Comparison of ENCODE assay signal across 24 mouse cellular contexts in genomic region chr4:141350015-141350414, GRCm38 (mm10). TPM values are rescaled to one million over a fixed set of nuclear protein-coding genes. Genes with fewer than 3 reads are reported as not detected.
"Had no signal": no experiment of that assay in that cellular context is flagged by ENCODE, and none has a peak within 500 bp of the region (broad histone marks: within the 10 kb centered on the region; RNA-seq: fewer than 3 reads in every experiment).

No protein-coding gene starts in this region.

- H3K27me3 ChIP-seq: limb, embryonic 12.5 days; liver, embryonic 15.5 days; neural tube, embryonic 12.5 days had no signal

- ATAC-seq: intestine, postnatal 0 days; lung, postnatal 0 days had no signal

- H3K4me1 ChIP-seq: neural tube, embryonic 12.5 days had no signal

- H3K4me2 ChIP-seq: limb, embryonic 12.5 days; liver, embryonic 15.5 days; neural tube, embryonic 12.5 days had no signal

- H3K36me3 ChIP-seq: limb, embryonic 12.5 days; liver, embryonic 15.5 days; neural tube, embryonic 12.5 days had no signal

- H3K9ac ChIP-seq: limb, embryonic 12.5 days; liver, embryonic 15.5 days; neural tube, embryonic 12.5 days had no signal

- H3K9me3 ChIP-seq: liver, embryonic 15.5 days; neural tube, embryonic 12.5 days had no signal

- DNase-seq: kidney, adult 8-10 months; kidney, postnatal 10 days; kidney, postnatal 4 days; lung, adult 2 months; lung, postnatal 36 days; midbrain, embryonic 14.5 days; retina, postnatal 1 day; right cerebral cortex, postnatal 4 days; spleen, adult 18-20 months; thymus, adult 18-20 months; thymus, postnatal 14 days had no signal

- H3K4me3 ChIP-seq: layer of hippocampus, adult 2 months; left cerebral cortex, adult 2 months; limb, embryonic 12.5 days; liver, embryonic 15.5 days; neural tube, embryonic 12.5 days had no signal

- H3K27ac ChIP-seq: layer of hippocampus, adult 2 months; left cerebral cortex, adult 2 months; limb, embryonic 12.5 days; liver, embryonic 15.5 days; neural tube, embryonic 12.5 days had no signal

RNA-seq across cellular contexts. Expression of gene Fam131c, which starts 18.0 kb away (rescaled TPM):
- total RNA-seq: megakaryocyte progenitor cell, adult 5-6 weeks; monocyte, adult 5-6 weeks; neutrophil, adult 5-6 weeks had no signal

RNA-seq across cellular contexts. Expression of gene Clcnka, which starts 48.5 kb away (rescaled TPM):
- total RNA-seq: layer of hippocampus, adult 2 months; layer of hippocampus, postnatal 10 days; left cerebral cortex, postnatal 14 days; liver, adult 2 months; megakaryocyte progenitor cell, adult 5-6 weeks; monocyte, adult 5-6 weeks; neutrophil, adult 5-6 weeks had no signal
- polyA plus RNA-seq: intestine, postnatal 0 days; liver, embryonic 15.5 days; lung, adult 2 months; neural tube, embryonic 12.5 days had no signal

RNA-seq across cellular contexts. Expression of gene Epha2, which starts 49.0 kb away (rescaled TPM):
- total RNA-seq: monocyte, adult 5-6 weeks had no signal
